Mouse (Mus musculus) 3T3-L1 (cell line): ENCODE measurements around the gene Krt34.

ENCODE experiments used
- DNase-seq: peaks from one replicate; pipeline ENCODE4 v3.0.0-alpha.2; 2015; ENCODE audit warnings: low read depth, low spot score

Gene Krt34

GRCm38 (mm10) chr11:100004846-100005245 lies 36.5 kb downstream of the Krt34 start:
- peak; percentile 84 for DNase-seq

DNA sequence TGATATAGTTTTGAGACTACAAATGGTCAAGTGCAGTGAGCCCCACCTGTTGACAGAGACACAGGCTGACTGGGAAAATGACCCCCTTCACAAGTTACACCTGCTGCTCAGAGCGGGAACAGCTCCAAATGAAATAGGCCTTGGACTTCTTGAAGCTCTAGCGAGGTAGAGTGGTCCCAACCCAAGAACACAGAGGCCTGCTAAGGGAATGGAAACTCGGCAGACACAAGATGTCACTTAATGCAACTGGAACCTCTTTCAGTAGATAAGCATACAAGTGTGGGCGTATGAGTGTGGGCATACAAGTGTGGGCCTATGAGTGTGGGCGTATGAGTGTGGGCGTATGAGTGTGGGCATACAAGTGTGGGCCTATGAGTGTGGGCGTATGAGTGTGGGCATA lies 42.3 kb downstream of the Krt34 start:
- no peak for DNase-seq

GRCm38 (mm10) chr11:99994384-99994661 lies 47.0 kb downstream of the Krt34 start:
- no peak for DNase-seq

- DNase-seq, result no peak
Measured at GRCm38 (mm10) chr11:99993620-99994383, 47.6 kb downstream of the Krt34 start, which contains the start of gene Krtap17-1. TSS of gene Krtap17-1 (minus strand) at chr11:99993994.

DNA sequence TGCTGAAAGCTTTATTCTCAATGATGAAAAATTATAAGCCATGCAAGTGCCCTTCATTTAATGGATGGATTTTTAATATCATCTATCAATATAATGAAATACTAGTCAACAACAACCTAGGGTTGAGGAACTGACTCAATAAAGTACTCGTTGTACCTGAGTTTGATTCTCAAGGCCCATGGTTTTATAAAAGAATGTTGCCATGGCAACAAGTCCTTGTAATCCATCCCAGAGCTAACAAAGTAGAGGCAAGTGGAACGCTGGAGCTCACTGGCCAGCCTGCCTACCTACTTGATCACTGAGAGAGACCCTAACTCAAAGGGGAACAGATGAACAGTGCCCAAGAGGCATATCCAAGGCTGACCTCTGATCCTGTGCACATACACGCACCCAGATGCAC lies 50.8 kb downstream of the Krt34 start:
- no peak for DNase-seq

DNA sequence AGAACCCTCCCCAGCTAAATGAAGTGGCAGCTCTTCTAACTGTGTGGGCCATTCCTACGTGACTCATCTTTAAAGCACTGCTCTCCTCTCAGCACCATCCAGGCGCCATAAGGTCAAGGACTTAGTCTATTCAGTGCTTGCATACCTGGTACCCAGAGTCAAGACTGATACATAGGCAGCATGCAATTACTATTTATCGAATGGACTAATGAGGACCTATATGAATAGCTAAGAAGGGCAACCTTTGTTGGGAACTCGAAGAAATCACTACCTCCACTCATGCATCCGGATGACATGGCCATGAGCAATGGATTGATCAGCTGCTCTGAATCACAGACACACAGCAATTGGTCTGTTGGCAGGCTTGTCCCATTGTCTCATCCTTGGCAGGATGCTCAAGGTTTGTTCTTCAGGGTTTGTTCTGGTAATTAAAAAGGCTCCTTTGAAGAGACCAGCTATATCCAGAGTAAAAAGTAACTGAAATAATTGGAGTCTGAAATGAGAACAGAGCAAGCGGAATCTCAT lies 51.4 kb downstream of the Krt34 start:
- peak; percentile 16 for DNase-seq

GRCm38 (mm10) chr11:99988530-99988929 lies 52.8 kb downstream of the Krt34 start:
- DNase-seq, result no peak
